Mouse (Mus musculus) ES-Bruce4 (cell line): ENCODE data around the gene Pcgf6.

Experiments
- EP300 ChIP-seq: IDR thresholded peaks from 2 replicates; pipeline ENCODE4 v1.6.1; 2011; ENCODE audit warnings: low read depth, low read length; ENCODE audit not compliant: insufficient read depth
- POLR2A ChIP-seq: IDR thresholded peaks from one replicate; pipeline ENCODE4 v1.8.1; 2011; ENCODE audit warnings: low read length; ENCODE audit not compliant: insufficient read depth

DNA sequence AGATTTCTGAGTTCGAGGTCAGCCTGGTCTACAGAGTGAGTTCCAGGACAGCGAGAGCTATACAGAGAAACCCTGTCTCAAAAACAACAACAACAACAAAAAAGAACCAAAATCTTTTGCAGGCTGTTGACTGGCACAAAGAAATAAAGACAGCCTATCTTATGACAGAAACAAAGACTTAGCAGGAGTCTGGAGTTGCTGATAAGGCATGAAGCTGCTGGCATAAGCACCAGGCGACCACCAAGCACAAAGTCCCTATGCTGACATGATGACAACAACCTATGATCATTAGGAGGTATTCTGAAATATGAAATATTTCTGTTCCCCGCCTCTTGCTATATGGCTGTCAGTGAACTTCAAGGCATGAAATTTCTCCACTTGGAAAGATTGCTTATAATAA, 51.8 kb downstream of the Pcgf6 start:
- TF ChIP-seq POLR2A (no peak), EP300 (no peak)
